ENCODE assay signal across 46 mouse cellular contexts in the genomic region with DNA sequence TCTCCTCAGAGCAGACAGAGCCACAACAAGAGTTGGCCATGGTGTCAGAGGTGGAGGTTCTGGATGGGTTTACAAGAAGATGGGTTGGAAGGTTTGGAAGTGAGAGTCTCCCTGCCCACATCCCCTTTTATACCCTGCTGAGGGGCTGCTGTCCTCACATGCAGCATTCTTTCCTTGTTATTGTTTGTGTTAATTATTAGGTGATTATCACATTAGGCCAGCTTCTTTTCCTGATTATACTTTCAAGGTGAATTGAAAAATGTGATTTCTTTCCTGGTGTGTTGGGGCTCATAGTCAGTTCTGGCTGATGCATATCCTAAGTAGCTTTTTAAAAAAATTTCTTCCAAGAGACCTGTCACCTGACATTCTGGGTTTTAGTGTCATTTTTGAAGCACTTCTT. TPM values are rescaled to one million over a fixed set of nuclear protein-coding genes. Genes with fewer than 3 reads are reported as not detected.
"Had no signal": no experiment of that assay in that cellular context is flagged by ENCODE, and none has a peak within 500 bp of the region (broad histone marks: within the 10 kb centered on the region; RNA-seq: fewer than 3 reads in every experiment).

A gene (minus strand): TSS at position 101 of the 400 bp plus-strand sequence.

- H3K36me3 ChIP-seq: limb, embryonic 10.5 days; limb, embryonic 12.5 days; limb, embryonic 13.5 days; limb, embryonic 15.5 days; liver, embryonic 12.5 days; liver, embryonic 13.5 days; liver, embryonic 15.5 days; lung, embryonic 15.5 days; midbrain, embryonic 13.5 days; midbrain, embryonic 15.5 days; neural tube, embryonic 12.5 days; neural tube, embryonic 13.5 days had no signal

- ATAC-seq: liver, embryonic 12.5 days; liver, postnatal 0 days; lung, postnatal 0 days; midbrain, embryonic 13.5 days; midbrain, embryonic 15.5 days; midbrain, embryonic 16.5 days had no signal

- DNase-seq: left cerebral cortex, postnatal 4 days; liver; liver, embryonic 13.5 days; liver, postnatal 0 days; lung, adult 18-20 months; lung, adult 2 months; lung, embryonic 14.5 days; lung, postnatal 10 days; lung, postnatal 14 days; lung, postnatal 36 days; lung, postnatal 4 days had no signal

- H3K27me3 ChIP-seq: limb, embryonic 13.5 days; limb, embryonic 15.5 days; liver, embryonic 12.5 days; liver, embryonic 13.5 days; liver, embryonic 15.5 days; lung, embryonic 15.5 days; megakaryocyte, embryonic 14.5 days; midbrain, embryonic 13.5 days; midbrain, embryonic 15.5 days; neural tube, embryonic 12.5 days; neural tube, embryonic 13.5 days had no signal

- H3K4me3 ChIP-seq: left cerebral cortex, adult 2 months; limb, embryonic 10.5 days; limb, embryonic 12.5 days; limb, embryonic 13.5 days; limb, embryonic 15.5 days; liver, embryonic 12.5 days; liver, embryonic 13.5 days; liver, embryonic 15.5 days; lung, embryonic 15.5 days; megakaryocyte, embryonic 14.5 days; midbrain, embryonic 13.5 days; midbrain, embryonic 15.5 days; myocyte; neural tube, embryonic 12.5 days; neural tube, embryonic 13.5 days had no signal

- H3K4me1 ChIP-seq: limb, embryonic 10.5 days; limb, embryonic 12.5 days; limb, embryonic 13.5 days; limb, embryonic 15.5 days; liver, embryonic 12.5 days; liver, embryonic 13.5 days; liver, embryonic 15.5 days; lung, embryonic 15.5 days; megakaryocyte, embryonic 14.5 days; midbrain, embryonic 13.5 days; midbrain, embryonic 15.5 days; neural tube, embryonic 12.5 days; neural tube, embryonic 13.5 days had no signal

- H3K4me2 ChIP-seq: limb, embryonic 12.5 days; limb, embryonic 13.5 days; limb, embryonic 15.5 days; liver, embryonic 11.5 days; liver, embryonic 12.5 days; liver, embryonic 13.5 days; liver, embryonic 15.5 days; lung, embryonic 14.5 days; lung, embryonic 15.5 days; midbrain, embryonic 11.5 days; midbrain, embryonic 13.5 days; midbrain, embryonic 15.5 days; neural tube, embryonic 12.5 days; neural tube, embryonic 13.5 days had no signal

- H3K27ac ChIP-seq: left cerebral cortex, adult 2 months; limb, embryonic 10.5 days; limb, embryonic 12.5 days; limb, embryonic 13.5 days; limb, embryonic 15.5 days; liver, embryonic 12.5 days; liver, embryonic 13.5 days; liver, embryonic 14.5 days; liver, embryonic 15.5 days; lung, embryonic 15.5 days; macrophage; midbrain, embryonic 13.5 days; midbrain, embryonic 15.5 days; neural tube, embryonic 12.5 days; neural tube, embryonic 13.5 days had no signal

- H3K9ac ChIP-seq: limb, embryonic 12.5 days; limb, embryonic 13.5 days; limb, embryonic 15.5 days; liver, embryonic 12.5 days; liver, embryonic 13.5 days; liver, embryonic 14.5 days; liver, embryonic 15.5 days; liver, postnatal 0 days; lung, embryonic 14.5 days; lung, embryonic 15.5 days; midbrain, embryonic 13.5 days; midbrain, embryonic 15.5 days; neural tube, embryonic 12.5 days; neural tube, embryonic 13.5 days had no signal

- H3K9me3 ChIP-seq: limb, embryonic 10.5 days; limb, embryonic 12.5 days; limb, embryonic 13.5 days; limb, embryonic 15.5 days; liver, embryonic 12.5 days; liver, embryonic 13.5 days; liver, embryonic 15.5 days; lung, embryonic 15.5 days; midbrain, embryonic 13.5 days; midbrain, embryonic 15.5 days; neural tube, embryonic 12.5 days; neural tube, embryonic 13.5 days had no signal

RNA-seq across cellular contexts. Expression of the gene that starts here (rescaled TPM):
- total RNA-seq: left cerebral cortex, adult 2 months; left cerebral cortex, adult 8-10 months; left cerebral cortex, postnatal 10 days; left cerebral cortex, postnatal 14 days; left cerebral cortex, postnatal 25 days; left cerebral cortex, postnatal 36 days; left cerebral cortex, postnatal 4 days; liver, adult 2 months; megakaryocyte progenitor cell, adult 5-6 weeks; megakaryocyte, adult 5-6 weeks; megakaryocyte-erythroid progenitor cell, adult 5-6 weeks; monocyte, adult 5-6 weeks had no signal
- polyA plus RNA-seq: limb, embryonic 10.5 days; limb, embryonic 11.5 days; limb, embryonic 12.5 days; limb, embryonic 13.5 days; limb, embryonic 14.5 days; limb, embryonic 15.5 days; liver, adult 2 months; liver, embryonic 11.5 days; liver, embryonic 12.5 days; liver, embryonic 13.5 days; liver, embryonic 14.5 days; liver, embryonic 15.5 days; liver, embryonic 16.5 days; liver, postnatal 0 days; lung, adult 2 months; lung, embryonic 14.5 days; lung, embryonic 15.5 days; lung, embryonic 16.5 days; lung, postnatal 0 days; macrophage; midbrain, embryonic 11.5 days; midbrain, embryonic 13.5 days; midbrain, embryonic 15.5 days; midbrain, embryonic 16.5 days; myocyte; neural tube, embryonic 11.5 days; neural tube, embryonic 12.5 days; neural tube, embryonic 13.5 days had no signal
